Mouse (Mus musculus): ENCODE results near the gene Dagla. TPM values are rescaled to one million over a fixed set of nuclear protein-coding genes. Genes with fewer than 3 reads are reported as not detected.

The Dagla gene
- polyA plus RNA-seq, 1 experiment from 2014 or later = 3.1 TPM

GRCm38 (mm10) chr19:10213796-10214471 lies 90.7 kb downstream of the Dagla start:
- 93% methylated on average over 10 of the region's 10 CpGs for WGBS
- H3K36me3 ChIP-seq = peaks cover 42% of the 10 kb centered on the region

GRCm38 (mm10) chr19:10210885-10211284 lies 93.8 kb downstream of the Dagla start:
- 90% methylated on average over 4 of the region's 4 CpGs for WGBS
- H3K27ac ChIP-seq = no peak overlapping the region
- no peaks in the 10 kb centered on the region for H3K9me3 ChIP-seq
- no peak overlapping the region for H3K4me2 ChIP-seq (replicated peaks)
- H3K9ac ChIP-seq = no peak overlapping the region
- ATAC-seq (ENCODE audit: insufficient number of reproducible peaks, insufficient read depth, low FRiP score, low TSS enrichment) = no peak
- no peak overlapping the region for H3K4me3 ChIP-seq
- H3K36me3 ChIP-seq = peaks cover 69% of the 10 kb centered on the region
- no peaks in the 10 kb centered on the region for H3K27me3 ChIP-seq
- H3K4me1 ChIP-seq = no peaks in the 10 kb centered on the region

More at GRCm38 (mm10) chr19:10213796-10214471, 90.7 kb downstream of the Dagla start:
- H3K9ac ChIP-seq = no peak overlapping the region
- no peaks in the 10 kb centered on the region for H3K4me1 ChIP-seq
- no peak for ATAC-seq (ENCODE audit: insufficient number of reproducible peaks, insufficient read depth, low FRiP score, low TSS enrichment)
- no peak overlapping the region for H3K4me2 ChIP-seq (replicated peaks)
- H3K27ac ChIP-seq = no peak overlapping the region
- no peaks in the 10 kb centered on the region for H3K27me3 ChIP-seq
- no peak overlapping the region for H3K4me3 ChIP-seq
- H3K9me3 ChIP-seq = no peaks in the 10 kb centered on the region

DNA sequence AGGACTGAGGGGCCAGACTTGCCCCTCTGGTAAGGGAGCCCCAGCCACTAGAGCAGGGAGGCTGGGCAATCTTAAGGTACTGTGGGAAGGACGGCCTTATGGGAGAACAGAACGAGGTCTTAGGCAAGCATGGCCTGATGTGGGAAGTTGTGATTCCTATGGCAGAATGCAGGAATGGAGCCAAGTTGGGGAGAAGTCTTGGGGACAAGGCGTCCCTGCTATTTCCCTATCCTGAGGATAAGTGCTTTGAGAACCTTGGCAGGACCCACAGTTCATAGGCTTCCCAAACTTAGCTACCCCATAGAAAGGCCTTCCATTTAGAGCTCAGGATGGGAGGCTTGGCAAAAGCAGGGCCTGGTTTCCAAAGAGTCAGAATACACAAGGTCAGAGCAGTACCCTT lies 95.8 kb downstream of the Dagla start:
- Histone ChIP-seq H3K36me3 (peaks cover 69% of the 10 kb centered on the region), H3K4me3 (no peak overlapping the region), H3K27me3 (no peaks in the 10 kb centered on the region), H3K9me3 (no peaks in the 10 kb centered on the region), H3K4me1 (peaks cover 6% of the 10 kb centered on the region), H3K27ac (no peak overlapping the region), H3K9ac (no peak overlapping the region), H3K4me2 (replicated peaks) (no peak overlapping the region)
- WGBS = 83% methylated on average over 3 of the region's 3 CpGs
- ATAC-seq (ENCODE audit: insufficient number of reproducible peaks, insufficient read depth, low FRiP score, low TSS enrichment) = no peak

GRCm38 (mm10) chr19:10205051-10205450 lies 99.6 kb downstream of the Dagla start:
- Histone ChIP-seq H3K4me3 (peak overlapping the region; percentile 97), H3K27me3 (no peaks in the 10 kb centered on the region), H3K4me2 (replicated peaks) (peak overlapping the region; percentile 96), H3K36me3 (peaks cover 52% of the 10 kb centered on the region), H3K4me1 (peaks cover 15% of the 10 kb centered on the region), H3K9me3 (no peaks in the 10 kb centered on the region), H3K27ac (no peak overlapping the region), H3K9ac (peak overlapping the region; percentile 88)
- WGBS = 65% methylated on average over 6 of the region's 6 CpGs
- no peak for ATAC-seq (ENCODE audit: insufficient number of reproducible peaks, insufficient read depth, low FRiP score, low TSS enrichment)

DNA sequence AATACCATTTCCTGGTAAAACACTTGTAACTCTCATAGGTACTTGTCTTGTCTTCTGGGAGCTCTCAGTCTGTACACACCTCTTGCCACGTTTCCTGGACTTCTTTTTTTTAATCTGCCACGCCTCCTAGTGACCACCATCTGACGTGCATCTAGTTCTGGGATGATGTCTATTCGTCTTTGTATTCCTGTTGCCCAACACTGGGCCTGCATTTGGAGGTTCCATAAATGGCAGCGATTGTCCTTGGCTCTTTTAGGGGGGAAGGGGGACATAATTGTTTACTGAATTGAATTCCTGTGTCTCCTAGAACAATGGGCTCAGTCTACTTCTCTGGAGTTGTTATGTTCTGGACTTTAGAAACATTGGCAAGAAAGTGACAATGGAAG lies 100.1 kb downstream of the Dagla start:
- ATAC-seq (ENCODE audit: insufficient number of reproducible peaks, insufficient read depth, low FRiP score, low TSS enrichment) = no peak
- Histone ChIP-seq H3K4me2 (replicated peaks) (peak overlapping the region; percentile 96), H3K36me3 (peaks cover 52% of the 10 kb centered on the region), H3K27ac (peak overlapping the region; percentile 70; the same call in 1 of the 2 replicates), H3K27me3 (no peaks in the 10 kb centered on the region), H3K9me3 (no peaks in the 10 kb centered on the region), H3K4me1 (peaks cover 15% of the 10 kb centered on the region), H3K4me3 (peak overlapping the region; percentile 97), H3K9ac (peak overlapping the region; percentile 88)
- 2% methylated on average over 5 of the region's 5 CpGs for WGBS

GRCm38 (mm10) chr19:10203848-10204615 lies 100.6 kb downstream of the Dagla start, which contains the start of the genes Tmem258 and Fen1:
Gene Tmem258 (plus strand): TSS chr19:10204014.
Gene Fen1 (minus strand): TSS chr19:10204169.
- Histone ChIP-seq H3K36me3 (peaks cover 52% of the 10 kb centered on the region), H3K4me3 (peak within 1 kb of the TSS; percentile 97), H3K27ac (peak within 1 kb of the TSS; percentile 70; the same call in 1 of the 2 replicates), H3K9ac (peak within 1 kb of the TSS; percentile 88), H3K27me3 (no peaks in the 10 kb centered on the region), H3K4me1 (peaks cover 15% of the 10 kb centered on the region), H3K9me3 (no peaks in the 10 kb centered on the region), H3K4me2 (replicated peaks) (peak within 1 kb of the TSS; percentile 96)
- WGBS = under 1% methylated on average over 40 of the region's 40 CpGs
- peak; percentile 85 for ATAC-seq (ENCODE audit: insufficient number of reproducible peaks, insufficient read depth, low FRiP score, low TSS enrichment)

GRCm38 (mm10) chr19:10203146-10203847 lies 101.4 kb downstream of the Dagla start:
- ATAC-seq (ENCODE audit: insufficient number of reproducible peaks, insufficient read depth, low FRiP score, low TSS enrichment) = no peak
- H3K36me3 ChIP-seq = peaks cover 44% of the 10 kb centered on the region
- 3% methylated on average over 23 of the region's 23 CpGs for WGBS

DNA sequence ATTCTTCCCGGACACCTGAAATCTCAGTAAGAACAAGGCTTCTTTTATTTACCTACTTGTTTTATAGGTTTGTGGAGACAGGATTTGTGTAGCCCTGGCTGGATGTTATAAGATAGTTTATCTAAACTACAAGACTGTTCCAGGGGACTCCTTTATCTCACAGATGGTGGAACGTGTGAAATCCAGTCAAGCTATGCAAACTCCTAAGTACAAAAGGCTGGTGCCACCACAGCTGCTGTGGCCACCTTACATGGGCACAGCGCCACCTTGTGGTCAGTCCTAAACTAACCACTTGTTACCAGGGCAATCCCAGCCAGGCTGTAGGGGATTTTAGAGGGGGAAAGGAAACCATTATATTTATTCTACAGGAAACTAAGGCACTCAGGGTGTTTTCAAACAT lies 106.0 kb downstream of the Dagla start:
- no peak for ATAC-seq (ENCODE audit: insufficient number of reproducible peaks, insufficient read depth, low FRiP score, low TSS enrichment)
- Histone ChIP-seq H3K27me3 (no peaks in the 10 kb centered on the region), H3K4me1 (peaks cover 9% of the 10 kb centered on the region), H3K4me2 (replicated peaks) (no peak overlapping the region), H3K4me3 (no peak overlapping the region), H3K27ac (no peak overlapping the region), H3K36me3 (peaks cover 52% of the 10 kb centered on the region), H3K9me3 (no peaks in the 10 kb centered on the region), H3K9ac (no peak overlapping the region)
- WGBS = 31% methylated on average over 3 of the region's 3 CpGs

More at GRCm38 (mm10) chr19:10203146-10203847, 101.4 kb downstream of the Dagla start:
- Histone ChIP-seq H3K4me2 (replicated peaks) (peak overlapping the region; percentile 96), H3K4me1 (peaks cover 15% of the 10 kb centered on the region), H3K27me3 (no peaks in the 10 kb centered on the region), H3K27ac (peak overlapping the region; percentile 70; the same call in 1 of the 2 replicates), H3K9ac (peak overlapping the region; percentile 88), H3K4me3 (peak overlapping the region; percentile 97), H3K9me3 (no peaks in the 10 kb centered on the region)

DNA sequence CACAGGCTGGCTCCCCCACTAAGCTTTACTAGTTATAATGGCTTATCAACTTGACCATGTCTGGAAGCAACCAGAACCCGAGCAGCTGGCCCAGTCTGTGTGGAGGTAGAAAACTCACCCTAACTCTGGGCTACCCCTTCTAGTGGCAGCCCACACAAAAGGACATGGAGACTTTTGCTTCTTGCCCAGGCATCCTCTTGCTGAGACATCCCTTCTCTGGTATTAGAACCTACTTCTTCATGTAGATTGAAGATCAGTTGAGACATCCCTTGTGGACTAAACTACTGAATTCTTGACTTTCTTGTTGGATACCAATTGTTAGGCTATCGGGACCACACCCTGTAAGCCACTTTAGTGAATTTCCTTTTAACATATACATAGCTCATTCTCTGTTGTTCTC lies 106.4 kb downstream of the Dagla start:
- no peak for ATAC-seq (ENCODE audit: insufficient number of reproducible peaks, insufficient read depth, low FRiP score, low TSS enrichment)
- Histone ChIP-seq H3K27ac (no peak overlapping the region), H3K4me1 (peaks cover 8% of the 10 kb centered on the region), H3K36me3 (peaks cover 56% of the 10 kb centered on the region), H3K9me3 (no peaks in the 10 kb centered on the region), H3K4me2 (replicated peaks) (no peak overlapping the region), H3K9ac (no peak overlapping the region), H3K27me3 (no peaks in the 10 kb centered on the region), H3K4me3 (no peak overlapping the region)
- 83% methylated on average over 2 of the region's 2 CpGs for WGBS

GRCm38 (mm10) chr19:10197130-10197529 lies 107.5 kb downstream of the Dagla start:
- H3K36me3 ChIP-seq = peaks cover 68% of the 10 kb centered on the region
- no peak overlapping the region for H3K9ac ChIP-seq
- H3K27ac ChIP-seq = no peak overlapping the region

More at GRCm38 (mm10) chr19:10197130-10197529, 107.5 kb downstream of the Dagla start:
- Histone ChIP-seq H3K4me2 (replicated peaks) (no peak overlapping the region), H3K9me3 (no peaks in the 10 kb centered on the region), H3K27me3 (no peaks in the 10 kb centered on the region), H3K4me1 (no peaks in the 10 kb centered on the region), H3K4me3 (no peak overlapping the region)
- WGBS = 89% methylated on average over 4 of the region's 4 CpGs
- ATAC-seq (ENCODE audit: insufficient number of reproducible peaks, insufficient read depth, low FRiP score, low TSS enrichment) = no peak

All from embryonic facial prominence, embryonic 12.5 days (tissue).